Mouse (Mus musculus): ENCODE measurements around the gene Asic4. TPM values are rescaled to one million over a fixed set of nuclear protein-coding genes. Genes with fewer than 3 reads are reported as not detected.

The Asic4 gene
- polyA plus RNA-seq, 1 experiment: 0.13 TPM

DNA sequence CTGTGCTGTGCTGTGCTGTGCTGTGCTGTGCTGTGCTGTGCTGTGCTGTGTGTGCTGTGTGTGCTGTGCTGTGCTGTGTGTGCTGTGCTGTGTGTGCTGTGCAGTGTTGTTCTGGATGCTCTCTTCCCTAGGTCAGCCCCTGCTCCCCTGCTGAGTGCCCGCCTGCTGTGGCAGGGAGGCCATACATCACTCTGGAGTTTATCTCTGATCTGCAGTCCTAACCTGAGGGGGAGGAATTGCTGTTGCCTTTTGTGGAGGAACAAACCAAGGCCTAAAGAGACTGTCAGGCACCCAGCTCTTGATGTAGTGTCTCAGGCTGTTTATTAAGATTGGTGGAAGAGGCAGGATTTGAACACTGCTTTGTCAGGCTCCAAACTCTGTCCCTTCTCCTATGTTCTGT, 12.4 kb downstream of the Asic4 start:
- peaks cover 60% of the 10 kb centered on the region for H3K4me1 ChIP-seq

DNA sequence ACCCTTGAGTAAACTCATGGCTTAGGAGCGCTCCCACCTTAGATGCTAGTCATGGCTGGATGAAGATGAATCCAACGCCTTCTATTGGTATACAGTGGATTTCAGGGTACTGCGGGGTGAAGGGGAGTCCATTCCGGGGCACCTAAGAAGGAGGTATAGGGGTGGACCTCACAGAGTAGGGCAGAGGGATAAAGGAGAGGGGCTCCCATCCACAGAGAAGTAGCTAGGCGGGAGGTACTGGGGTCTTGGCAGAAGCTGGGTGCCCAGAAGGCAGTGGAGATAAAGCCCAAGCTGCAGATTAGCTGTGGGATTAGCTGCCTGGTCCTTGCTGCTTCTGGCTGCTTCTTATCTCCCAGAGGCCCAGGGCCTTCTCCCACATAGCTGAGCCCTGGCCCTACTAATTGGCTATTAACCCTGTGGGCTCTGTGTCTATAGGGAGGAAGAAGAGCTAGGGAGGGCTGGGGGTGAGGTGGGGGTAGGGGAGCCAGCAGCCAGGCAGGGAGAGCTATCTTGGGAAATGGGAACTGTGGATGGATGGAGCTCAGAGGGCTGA, 13.5 kb downstream of the Asic4 start:
- H3K4me1 ChIP-seq: peaks cover 53% of the 10 kb centered on the region
- peaks cover 4% of the 10 kb centered on the region; the same call in 1 of the 2 replicates for H3K9me3 ChIP-seq
- no peaks in the 10 kb centered on the region for H3K36me3 ChIP-seq (replicated peaks; ENCODE audit: low read length)
- no peak overlapping the region for H3K4me3 ChIP-seq (replicated peaks)
- no peak for TF ChIP-seq GATA1 (IDR thresholded peaks at IDR 0.05; ENCODE audit: borderline replicate concordance, low read length)
- TF ChIP-seq FLI1 (IDR thresholded peaks at IDR 0.05; ENCODE audit: low read length): no peak
- H3K27me3 ChIP-seq (replicated peaks): peaks cover 83% of the 10 kb centered on the region

More for the DNA sequence above, 12.4 kb downstream of the Asic4 start:
- Histone ChIP-seq H3K27me3 (replicated peaks) (peaks cover 83% of the 10 kb centered on the region), H3K4me3 (replicated peaks) (no peak overlapping the region), H3K36me3 (replicated peaks; ENCODE audit: low read length) (no peaks in the 10 kb centered on the region), H3K9me3 (peaks cover 4% of the 10 kb centered on the region; the same call in 1 of the 2 replicates)
- no peak for TF ChIP-seq FLI1 (IDR thresholded peaks at IDR 0.05; ENCODE audit: low read length)
- no peak for TF ChIP-seq GATA1 (IDR thresholded peaks at IDR 0.05; ENCODE audit: borderline replicate concordance, low read length)

DNA sequence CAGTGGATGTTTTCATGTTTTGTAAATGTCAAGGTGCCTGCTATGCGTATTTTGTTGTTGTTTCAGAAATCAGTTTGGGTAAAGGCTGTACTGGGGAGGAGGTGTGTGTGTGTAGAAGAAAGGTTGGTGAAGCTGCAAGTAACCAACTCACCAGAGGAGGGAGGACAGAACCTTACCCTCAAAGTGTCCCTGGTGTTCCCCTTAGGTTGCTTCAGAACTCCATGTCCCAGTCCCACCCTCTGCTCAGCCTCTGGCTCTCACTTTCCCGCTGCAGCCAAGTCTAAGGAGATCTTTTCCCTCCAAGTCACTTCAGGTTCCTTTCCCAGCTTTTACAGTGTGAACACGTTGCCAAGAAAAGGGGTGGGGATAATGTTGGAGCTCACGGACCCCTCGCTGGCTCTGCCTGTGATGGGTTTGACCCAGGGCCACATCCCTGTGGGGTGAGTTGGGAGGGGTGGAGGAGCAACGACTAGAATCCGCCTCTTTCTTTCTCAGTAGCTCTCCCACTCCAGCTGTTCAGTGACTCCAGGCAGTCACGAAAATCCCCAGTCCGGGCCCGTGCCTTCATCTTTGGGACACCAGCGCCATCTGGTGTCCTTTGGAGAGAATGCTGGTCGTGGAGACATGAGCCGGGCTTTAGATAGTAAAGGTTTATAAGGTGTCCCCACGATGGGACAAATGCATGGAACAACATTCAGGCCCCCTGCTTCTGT, 17.1 kb downstream of the Asic4 start:
- Histone ChIP-seq H3K27me3 (replicated peaks) (peaks cover 94% of the 10 kb centered on the region), H3K36me3 (replicated peaks; ENCODE audit: low read length) (no peaks in the 10 kb centered on the region), H3K4me3 (replicated peaks) (peak overlapping the region; percentile 64), H3K4me1 (peaks cover 36% of the 10 kb centered on the region), H3K9me3 (no peaks in the 10 kb centered on the region)
- TF ChIP-seq GATA1 (IDR thresholded peaks at IDR 0.05; ENCODE audit: borderline replicate concordance, low read length): no peak
- no peak for TF ChIP-seq FLI1 (IDR thresholded peaks at IDR 0.05; ENCODE audit: low read length)

DNA sequence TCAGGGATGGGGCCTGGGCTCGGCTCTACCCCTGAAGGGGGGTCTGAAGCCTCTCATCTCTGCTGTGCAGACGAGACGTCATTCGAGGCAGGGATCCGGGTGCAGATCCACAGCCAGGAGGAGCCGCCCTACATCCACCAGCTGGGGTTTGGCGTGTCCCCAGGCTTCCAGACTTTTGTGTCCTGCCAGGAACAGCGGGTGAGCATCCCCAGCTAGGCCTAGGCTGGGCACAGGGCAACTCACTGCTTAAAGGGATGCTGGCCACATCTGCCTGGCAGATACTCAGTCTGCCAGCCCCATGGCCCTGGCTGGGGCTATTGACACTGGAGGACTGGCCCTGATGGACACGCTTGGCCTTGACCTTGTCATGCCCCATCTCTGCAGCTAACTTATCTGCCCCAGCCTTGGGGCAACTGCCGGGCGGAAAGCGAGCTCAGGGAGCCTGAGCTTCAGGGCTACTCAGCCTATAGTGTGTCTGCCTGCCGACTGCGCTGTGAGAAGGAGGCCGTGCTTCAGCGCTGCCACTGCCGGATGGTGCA, 19.1 kb downstream of the Asic4 start:
- H3K4me1 ChIP-seq: peaks cover 21% of the 10 kb centered on the region
- H3K9me3 ChIP-seq: no peaks in the 10 kb centered on the region
- peaks cover 96% of the 10 kb centered on the region for H3K27me3 ChIP-seq (replicated peaks)

DNA sequence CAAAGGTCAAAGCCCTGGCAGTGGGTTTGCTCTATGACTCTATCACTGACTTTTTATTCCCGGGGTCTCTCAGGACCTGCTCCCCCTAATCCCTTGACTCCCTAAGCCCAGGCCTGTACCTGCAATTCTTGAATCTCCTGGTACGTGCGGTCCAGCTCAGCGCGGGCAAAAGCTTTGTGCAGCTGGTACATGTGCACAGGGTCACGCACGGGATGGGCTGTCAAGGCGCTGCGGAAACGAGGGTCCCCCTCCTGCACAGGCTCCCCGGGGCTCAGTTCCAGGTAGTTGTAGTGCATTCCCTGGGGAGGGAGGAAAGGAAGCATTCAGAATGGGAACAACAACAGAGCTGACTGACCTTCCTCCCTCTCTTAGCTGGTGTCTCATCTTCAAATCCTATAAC, 26.2 kb downstream of the Asic4 start:
- no peaks in the 10 kb centered on the region for H3K9me3 ChIP-seq
- H3K4me3 ChIP-seq (replicated peaks): no peak overlapping the region
- peaks cover 32% of the 10 kb centered on the region for H3K4me1 ChIP-seq
- H3K27me3 ChIP-seq (replicated peaks): peaks cover 98% of the 10 kb centered on the region
- H3K36me3 ChIP-seq (replicated peaks; ENCODE audit: low read length): peaks cover 27% of the 10 kb centered on the region
- TF ChIP-seq GATA1 (IDR thresholded peaks at IDR 0.05; ENCODE audit: borderline replicate concordance, low read length) (no peak), FLI1 (IDR thresholded peaks at IDR 0.05; ENCODE audit: low read length) (no peak)

More for the DNA sequence above, 19.1 kb downstream of the Asic4 start:
- no peak for TF ChIP-seq GATA1 (IDR thresholded peaks at IDR 0.05; ENCODE audit: borderline replicate concordance, low read length)
- no peak for TF ChIP-seq FLI1 (IDR thresholded peaks at IDR 0.05; ENCODE audit: low read length)
- Histone ChIP-seq H3K4me3 (replicated peaks) (no peak overlapping the region), H3K36me3 (replicated peaks; ENCODE audit: low read length) (peaks cover 3% of the 10 kb centered on the region)

DNA sequence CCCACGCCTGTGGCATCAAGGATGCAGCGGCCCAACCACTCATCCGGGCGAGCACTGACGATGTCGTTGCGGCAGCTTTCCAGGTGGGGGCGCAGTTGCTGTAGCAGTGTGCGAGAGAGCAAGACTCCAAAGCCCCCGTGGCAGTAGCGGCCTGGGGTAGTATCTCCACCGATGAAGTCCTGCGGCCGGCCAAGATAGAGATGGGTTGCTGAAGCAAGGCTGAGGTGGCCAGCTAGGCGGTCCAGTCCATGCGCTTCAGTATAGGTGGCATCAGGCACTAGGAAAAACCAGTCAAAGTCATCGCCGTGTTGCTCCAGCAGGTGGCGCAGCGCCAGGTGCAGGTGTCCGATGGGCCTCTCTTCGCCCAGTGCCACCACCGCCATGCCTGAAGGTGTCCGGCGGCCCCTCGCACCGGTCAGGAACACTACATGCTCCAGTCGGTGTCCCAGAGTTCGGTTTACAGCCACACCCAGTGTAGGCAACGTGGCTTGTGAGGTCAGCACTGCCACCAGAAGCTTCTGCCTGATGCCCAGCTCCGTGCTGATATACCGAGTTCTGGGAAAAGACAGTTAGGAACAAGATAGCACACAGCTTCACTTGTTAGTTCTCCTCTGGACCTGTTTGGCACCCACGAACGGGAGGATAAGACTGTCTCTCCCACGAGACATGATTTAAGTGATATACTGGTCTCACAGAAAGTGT, 27.2 kb downstream of the Asic4 start:
- peaks cover 97% of the 10 kb centered on the region for H3K27me3 ChIP-seq (replicated peaks)
- H3K4me1 ChIP-seq: peaks cover 33% of the 10 kb centered on the region
- H3K4me3 ChIP-seq (replicated peaks): peak overlapping the region; percentile 93
- TF ChIP-seq FLI1 (IDR thresholded peaks at IDR 0.05; ENCODE audit: low read length) (no peak), GATA1 (IDR thresholded peaks at IDR 0.05; ENCODE audit: borderline replicate concordance, low read length) (no peak)
- peaks cover 2% of the 10 kb centered on the region; the same call in 1 of the 2 replicates for H3K9me3 ChIP-seq
- peaks cover 27% of the 10 kb centered on the region for H3K36me3 ChIP-seq (replicated peaks; ENCODE audit: low read length)

DNA sequence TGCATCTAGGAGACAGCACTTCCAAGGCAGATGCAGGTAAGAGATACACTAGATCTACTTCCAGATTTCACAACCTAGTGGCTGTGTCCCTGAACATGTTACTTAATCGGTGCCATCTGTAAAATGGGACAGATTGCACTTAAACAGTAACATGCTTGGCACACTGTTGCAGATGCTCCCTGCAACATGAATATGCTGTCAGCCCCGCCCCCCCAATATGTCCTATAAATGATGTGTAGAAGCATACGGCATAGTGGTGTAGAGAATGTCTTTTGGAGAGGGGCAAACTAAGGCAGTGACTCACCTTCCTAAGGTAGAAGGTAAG, 27.7 kb downstream of the Asic4 start:
- Histone ChIP-seq H3K27me3 (replicated peaks) (peaks cover 97% of the 10 kb centered on the region), H3K9me3 (peaks cover 7% of the 10 kb centered on the region; the same call in 1 of the 2 replicates), H3K4me1 (peaks cover 35% of the 10 kb centered on the region), H3K4me3 (replicated peaks) (peak overlapping the region; percentile 93), H3K36me3 (replicated peaks; ENCODE audit: low read length) (peaks cover 27% of the 10 kb centered on the region)
- TF ChIP-seq FLI1 (IDR thresholded peaks at IDR 0.05; ENCODE audit: low read length) (no peak), GATA1 (IDR thresholded peaks at IDR 0.05; ENCODE audit: borderline replicate concordance, low read length) (no peak)

DNA sequence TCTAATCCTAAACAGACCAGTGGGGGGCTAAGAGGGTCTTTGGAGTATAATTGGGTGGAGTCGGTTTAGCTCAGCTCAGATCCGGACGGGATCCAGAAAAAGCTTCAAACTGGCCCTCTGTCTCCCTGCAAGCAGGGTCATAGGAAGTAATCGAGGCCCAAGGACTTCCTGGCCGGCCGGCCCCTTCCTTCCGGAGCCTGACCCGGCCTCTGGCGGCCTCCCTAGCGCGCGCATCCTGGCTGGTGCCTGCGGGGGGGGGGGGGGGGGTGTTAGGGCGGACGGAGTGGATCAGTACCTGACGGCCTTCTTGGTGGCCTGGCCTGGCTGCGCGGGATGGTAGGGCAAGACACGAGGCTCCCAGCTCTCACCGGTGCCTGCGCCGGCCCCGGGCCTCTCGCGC, 28.3 kb downstream of the Asic4 start:
- peaks cover 7% of the 10 kb centered on the region; the same call in 1 of the 2 replicates for H3K9me3 ChIP-seq
- peaks cover 27% of the 10 kb centered on the region for H3K36me3 ChIP-seq (replicated peaks; ENCODE audit: low read length)
- peaks cover 97% of the 10 kb centered on the region for H3K27me3 ChIP-seq (replicated peaks)
- peaks cover 35% of the 10 kb centered on the region for H3K4me1 ChIP-seq
- peak overlapping the region; percentile 93 for H3K4me3 ChIP-seq (replicated peaks)
- TF ChIP-seq FLI1 (IDR thresholded peaks at IDR 0.05; ENCODE audit: low read length): no peak
- TF ChIP-seq GATA1 (IDR thresholded peaks at IDR 0.05; ENCODE audit: borderline replicate concordance, low read length): no peak

DNA sequence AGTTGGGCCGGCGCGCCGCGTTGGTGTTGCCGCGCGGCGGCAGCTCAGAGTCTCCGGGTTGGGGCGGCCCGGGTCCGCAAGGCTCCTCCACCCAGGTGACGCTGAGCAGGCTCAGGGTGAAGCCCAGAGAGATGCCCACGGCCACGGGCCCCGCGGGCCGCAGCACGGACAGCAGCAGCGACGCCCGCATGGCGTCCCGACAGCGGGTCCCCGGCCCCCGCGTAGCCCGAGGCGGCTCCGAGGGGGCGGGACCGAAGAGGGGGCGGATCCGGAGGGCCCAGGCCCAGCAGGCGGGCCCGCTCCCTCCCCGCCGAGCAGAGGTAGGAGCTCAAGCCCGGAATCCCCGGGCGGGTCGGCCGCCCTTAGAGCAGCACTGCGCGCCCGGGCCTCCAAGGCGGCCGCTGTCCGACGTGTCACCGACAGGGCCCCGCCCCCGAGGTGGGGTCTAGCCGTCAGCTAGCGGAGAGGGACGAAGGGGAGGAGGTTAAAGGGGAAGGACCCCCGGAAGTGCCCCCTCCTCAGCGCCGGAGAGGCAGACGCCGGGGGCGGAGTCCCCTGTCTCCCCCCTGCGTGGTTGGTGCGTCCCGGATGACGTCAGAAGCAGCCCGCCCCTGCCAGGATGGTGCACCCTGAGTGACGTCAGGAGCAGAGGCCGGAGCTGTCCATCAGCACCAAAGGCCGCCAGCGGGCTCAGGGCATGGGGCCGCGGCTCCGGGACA, 28.8 kb downstream of the Asic4 start, which contains the start of the genes Chpf and Tmem198:
Gene Chpf, minus strand, starts transcription at position 392 of the 719 bp plus-strand sequence.
Gene Tmem198, plus strand, starts transcription at position 617 of the 719 bp plus-strand sequence.
- Histone ChIP-seq H3K36me3 (replicated peaks; ENCODE audit: low read length) (peaks cover 25% of the 10 kb centered on the region), H3K9me3 (peaks cover 7% of the 10 kb centered on the region; the same call in 1 of the 2 replicates), H3K27me3 (replicated peaks) (peaks cover 97% of the 10 kb centered on the region), H3K4me3 (replicated peaks) (peak within 1 kb of the TSS; percentile 93), H3K4me1 (peaks cover 35% of the 10 kb centered on the region)
- TF ChIP-seq GATA1 (IDR thresholded peaks at IDR 0.05; ENCODE audit: borderline replicate concordance, low read length) (no peak), FLI1 (IDR thresholded peaks at IDR 0.05; ENCODE audit: low read length) (no peak)

All from megakaryocyte, embryonic 14.5 days (primary cell).